Mouse (Mus musculus): ENCODE measurements around the gene Igfbp1. TPM values are rescaled to one million over a fixed set of nuclear protein-coding genes. Genes with fewer than 3 reads are reported as not detected.

Gene Igfbp1
- polyA plus RNA-seq, 1 experiment: not detected

DNA sequence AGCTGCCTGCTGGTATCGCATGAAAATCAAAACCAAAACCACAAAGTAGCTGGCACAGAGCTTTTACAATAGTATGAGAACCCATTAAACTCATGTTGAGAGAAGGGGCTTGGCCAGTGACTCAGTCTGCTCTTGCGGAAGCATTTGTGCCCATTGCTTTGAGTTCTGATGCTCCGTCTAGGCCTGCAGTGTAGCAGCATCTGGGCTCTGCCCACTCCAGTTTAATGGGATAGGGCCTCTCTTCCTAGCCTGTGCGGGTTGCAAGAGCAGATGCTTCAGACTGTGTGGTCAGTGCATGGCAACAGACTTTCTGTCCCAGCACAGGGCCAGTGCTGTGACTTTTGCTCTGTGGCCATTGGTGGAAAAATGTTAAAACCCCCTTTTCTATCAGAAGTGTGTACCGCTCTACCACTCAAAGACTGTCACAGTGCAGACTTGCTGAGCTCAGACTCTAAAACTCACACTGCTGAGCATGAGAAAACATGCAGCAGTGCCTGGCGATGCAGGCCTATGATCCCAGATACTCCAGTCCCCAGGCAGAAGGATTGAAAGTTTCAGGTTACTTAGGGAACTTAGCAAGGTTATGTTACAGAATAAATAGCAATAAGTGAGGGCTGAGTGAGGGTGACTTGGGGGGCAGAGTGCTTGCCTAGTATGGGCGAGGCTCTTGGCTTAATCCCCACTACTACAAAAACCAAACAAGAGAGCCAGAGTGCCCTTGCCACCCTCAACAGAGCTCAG, 29.4 kb downstream of the Igfbp1 start:
- WGBS: 91% methylated on average over 7 of the region's 7 CpGs
- TF ChIP-seq POLR2A (IDR thresholded peaks at IDR 0.05; ENCODE audit: low read depth, low read length): no peak
- TF ChIP-seq CTCF (IDR thresholded peaks at IDR 0.05; ENCODE audit: extremely low read depth, insufficient read depth, insufficient read length, insufficient replicate concordance): no peak
- Histone ChIP-seq H3K27me3 (ENCODE audit: control insufficient read depth, insufficient read depth, low read length) (no peaks in the 10 kb centered on the region), H3K4me1 (ENCODE audit: control insufficient read depth, insufficient read depth, insufficient read length) (no peaks in the 10 kb centered on the region), H3K27ac (ENCODE audit: insufficient read depth, low read length) (no peak overlapping the region), H3K4me3 (ENCODE audit: extremely low read depth, insufficient read depth, insufficient read length) (no peak overlapping the region), H3K36me3 (ENCODE audit: control insufficient read depth, insufficient read depth, low read length) (no peaks in the 10 kb centered on the region)
- no peak for DNase-seq (ENCODE audit: low read depth in 1 of 2, low spot score in 2 of 2)

DNA sequence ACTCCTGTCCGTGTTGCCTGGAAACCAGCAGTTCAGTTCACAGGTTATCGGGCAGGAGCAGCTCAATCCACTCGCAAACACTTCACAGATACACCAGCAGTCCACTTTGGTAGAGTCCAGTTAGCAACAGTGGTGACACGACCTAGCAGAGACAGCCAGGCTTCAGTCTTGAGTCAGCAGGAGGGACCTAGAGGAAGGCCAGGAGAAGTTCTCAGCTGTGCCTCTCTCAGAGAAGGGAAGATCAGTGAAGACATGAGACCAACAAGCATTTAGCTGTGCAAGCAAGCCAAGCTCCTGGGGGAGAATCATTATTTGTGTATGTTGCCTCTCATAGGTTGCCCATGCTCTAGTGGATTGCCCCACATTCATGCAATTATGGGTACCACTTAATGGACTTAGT, 30.5 kb downstream of the Igfbp1 start:
- TF ChIP-seq CTCF (IDR thresholded peaks at IDR 0.05; ENCODE audit: extremely low read depth, insufficient read depth, insufficient read length, insufficient replicate concordance): no peak
- TF ChIP-seq POLR2A (IDR thresholded peaks at IDR 0.05; ENCODE audit: low read depth, low read length): no peak
- Histone ChIP-seq H3K27ac (ENCODE audit: insufficient read depth, low read length) (no peak overlapping the region), H3K27me3 (ENCODE audit: control insufficient read depth, insufficient read depth, low read length) (no peaks in the 10 kb centered on the region), H3K36me3 (ENCODE audit: control insufficient read depth, insufficient read depth, low read length) (no peaks in the 10 kb centered on the region), H3K4me1 (ENCODE audit: control insufficient read depth, insufficient read depth, insufficient read length) (no peaks in the 10 kb centered on the region), H3K4me3 (ENCODE audit: extremely low read depth, insufficient read depth, insufficient read length) (no peak overlapping the region)
- no peak for DNase-seq (ENCODE audit: low read depth in 1 of 2, low spot score in 2 of 2)
- 80% methylated on average over 4 of the region's 4 CpGs for WGBS

DNA sequence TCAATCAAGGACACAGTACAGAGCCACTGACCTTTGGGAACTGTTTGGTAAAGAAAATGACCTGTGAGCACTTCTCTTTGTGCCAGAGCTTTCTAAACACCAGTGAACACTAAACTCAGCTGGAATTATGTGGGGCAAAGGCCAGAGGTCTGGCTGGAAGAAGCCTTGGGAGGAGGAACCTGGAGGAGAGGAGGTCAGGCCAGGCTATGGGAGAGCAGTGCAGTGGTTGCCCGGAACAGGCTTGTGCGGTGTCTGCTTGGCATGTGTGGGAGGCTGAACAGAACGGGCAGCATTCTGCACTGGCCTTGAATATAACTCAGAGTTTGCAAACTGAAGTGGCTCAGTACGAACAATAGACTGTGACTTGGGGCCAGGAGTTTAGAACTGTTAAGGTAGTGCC, 32.4 kb downstream of the Igfbp1 start:
- WGBS: 80% methylated on average over 4 of the region's 4 CpGs
- Histone ChIP-seq H3K4me1 (ENCODE audit: control insufficient read depth, insufficient read depth, insufficient read length) (no peaks in the 10 kb centered on the region), H3K36me3 (ENCODE audit: control insufficient read depth, insufficient read depth, low read length) (no peaks in the 10 kb centered on the region), H3K4me3 (ENCODE audit: extremely low read depth, insufficient read depth, insufficient read length) (no peak overlapping the region), H3K27me3 (ENCODE audit: control insufficient read depth, insufficient read depth, low read length) (no peaks in the 10 kb centered on the region), H3K27ac (ENCODE audit: insufficient read depth, low read length) (no peak overlapping the region)
- DNase-seq (ENCODE audit: low read depth in 1 of 2, low spot score in 2 of 2): no peak
- TF ChIP-seq POLR2A (IDR thresholded peaks at IDR 0.05; ENCODE audit: low read depth, low read length): no peak

GRCm38 (mm10) chr11:7231958-7232357, 34.4 kb downstream of the Igfbp1 start:
- H3K4me1 ChIP-seq (ENCODE audit: control insufficient read depth, insufficient read depth, insufficient read length): no peaks in the 10 kb centered on the region
- no peaks in the 10 kb centered on the region for H3K36me3 ChIP-seq (ENCODE audit: control insufficient read depth, insufficient read depth, low read length)
- H3K4me3 ChIP-seq (ENCODE audit: extremely low read depth, insufficient read depth, insufficient read length): no peak overlapping the region
- no peak for DNase-seq (ENCODE audit: low read depth in 1 of 2, low spot score in 2 of 2)
- H3K27ac ChIP-seq (ENCODE audit: insufficient read depth, low read length): no peak overlapping the region
- TF ChIP-seq CTCF (IDR thresholded peaks at IDR 0.05; ENCODE audit: extremely low read depth, insufficient read depth, insufficient read length, insufficient replicate concordance) (no peak), POLR2A (IDR thresholded peaks at IDR 0.05; ENCODE audit: low read depth, low read length) (no peak)
- no peaks in the 10 kb centered on the region for H3K27me3 ChIP-seq (ENCODE audit: control insufficient read depth, insufficient read depth, low read length)
- WGBS: 84% methylated on average over 4 of the region's 4 CpGs

GRCm38 (mm10) chr11:7233333-7233732, 35.8 kb downstream of the Igfbp1 start:
- WGBS: 72% methylated on average over 2 of the region's 2 CpGs
- no peak overlapping the region for H3K27ac ChIP-seq (ENCODE audit: insufficient read depth, low read length)
- TF ChIP-seq POLR2A (IDR thresholded peaks at IDR 0.05; ENCODE audit: low read depth, low read length) (no peak), CTCF (IDR thresholded peaks at IDR 0.05; ENCODE audit: extremely low read depth, insufficient read depth, insufficient read length, insufficient replicate concordance) (no peak)
- no peaks in the 10 kb centered on the region for H3K4me1 ChIP-seq (ENCODE audit: control insufficient read depth, insufficient read depth, insufficient read length)
- H3K4me3 ChIP-seq (ENCODE audit: extremely low read depth, insufficient read depth, insufficient read length): no peak overlapping the region
- H3K36me3 ChIP-seq (ENCODE audit: control insufficient read depth, insufficient read depth, low read length): no peaks in the 10 kb centered on the region
- H3K27me3 ChIP-seq (ENCODE audit: control insufficient read depth, insufficient read depth, low read length): no peaks in the 10 kb centered on the region
- DNase-seq (ENCODE audit: low read depth in 1 of 2, low spot score in 2 of 2): no peak

DNA sequence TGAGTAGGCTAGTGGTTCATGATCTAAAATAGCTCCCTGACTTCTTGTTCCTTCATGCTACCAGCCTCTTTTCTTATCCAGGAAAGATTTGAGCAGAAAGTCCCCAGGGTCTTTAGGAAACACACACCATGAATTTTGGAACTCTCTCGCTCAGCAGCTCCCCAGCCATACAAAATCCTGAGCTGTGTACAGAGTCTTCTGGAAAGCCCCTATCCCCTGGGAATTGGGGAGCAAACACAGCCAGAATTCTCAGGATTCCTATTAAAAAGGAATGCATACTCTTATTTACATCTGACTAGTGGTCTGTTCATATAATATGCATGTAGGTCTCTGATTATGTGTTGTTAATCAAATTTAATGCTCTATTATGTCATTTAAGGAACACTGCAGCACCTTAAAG, 36.9 kb downstream of the Igfbp1 start:
- 81% methylated on average over 1 of the region's 1 CpGs for WGBS
- Histone ChIP-seq H3K4me3 (ENCODE audit: extremely low read depth, insufficient read depth, insufficient read length) (no peak overlapping the region), H3K27me3 (ENCODE audit: control insufficient read depth, insufficient read depth, low read length) (no peaks in the 10 kb centered on the region), H3K36me3 (ENCODE audit: control insufficient read depth, insufficient read depth, low read length) (no peaks in the 10 kb centered on the region), H3K4me1 (ENCODE audit: control insufficient read depth, insufficient read depth, insufficient read length) (no peaks in the 10 kb centered on the region), H3K27ac (ENCODE audit: insufficient read depth, low read length) (no peak overlapping the region)
- TF ChIP-seq POLR2A (IDR thresholded peaks at IDR 0.05; ENCODE audit: low read depth, low read length) (no peak), CTCF (IDR thresholded peaks at IDR 0.05; ENCODE audit: extremely low read depth, insufficient read depth, insufficient read length, insufficient replicate concordance) (no peak)
- no peak for DNase-seq (ENCODE audit: low read depth in 1 of 2, low spot score in 2 of 2)

DNA sequence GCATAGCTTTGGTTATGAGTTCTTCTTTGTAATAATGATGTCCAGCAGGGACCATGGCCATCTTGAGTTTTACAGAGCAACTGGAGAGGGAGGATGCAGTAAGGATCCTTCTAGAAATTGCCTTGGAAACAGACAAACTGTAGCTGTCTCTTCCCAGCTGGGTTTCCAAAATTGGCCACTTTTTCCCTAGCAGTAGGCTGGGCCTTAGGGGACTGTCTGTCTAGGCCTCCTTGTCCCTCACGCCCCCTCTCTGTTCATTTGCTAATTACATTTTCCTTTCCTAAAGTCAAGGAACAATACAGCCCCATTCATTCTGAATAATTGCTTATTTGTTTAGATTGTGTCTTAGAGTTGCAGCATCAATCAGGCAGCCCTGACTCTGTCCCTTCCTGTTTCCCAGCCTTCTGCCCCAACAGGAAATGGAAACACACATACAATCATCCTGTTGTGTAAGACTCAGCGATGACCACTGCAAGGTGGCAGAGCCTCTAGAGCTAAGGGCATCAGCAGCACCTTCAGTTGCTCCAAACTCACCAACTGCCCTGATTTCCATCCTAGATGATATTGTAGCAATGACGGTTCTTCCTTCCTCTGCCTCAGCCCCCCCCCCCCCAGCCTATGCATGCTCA, 37.5 kb downstream of the Igfbp1 start:
- no peak for TF ChIP-seq POLR2A (IDR thresholded peaks at IDR 0.05; ENCODE audit: low read depth, low read length)
- no peak for TF ChIP-seq CTCF (IDR thresholded peaks at IDR 0.05; ENCODE audit: extremely low read depth, insufficient read depth, insufficient read length, insufficient replicate concordance)
- Histone ChIP-seq H3K36me3 (ENCODE audit: control insufficient read depth, insufficient read depth, low read length) (no peaks in the 10 kb centered on the region), H3K27me3 (ENCODE audit: control insufficient read depth, insufficient read depth, low read length) (no peaks in the 10 kb centered on the region), H3K27ac (ENCODE audit: insufficient read depth, low read length) (no peak overlapping the region), H3K4me3 (ENCODE audit: extremely low read depth, insufficient read depth, insufficient read length) (no peak overlapping the region), H3K4me1 (ENCODE audit: control insufficient read depth, insufficient read depth, insufficient read length) (no peaks in the 10 kb centered on the region)
- DNase-seq (ENCODE audit: low read depth in 1 of 2, low spot score in 2 of 2): no peak
- WGBS: 47% methylated on average over 3 of the region's 3 CpGs

All from spleen, adult 2 months (tissue).